Mouse (Mus musculus) MEL (cell line): ENCODE measurements around the gene Col6a5. TPM values are rescaled to one million over a fixed set of nuclear protein-coding genes. Genes with fewer than 3 reads are reported as not detected.
"Not testable (repeated sequence)": the region's sequence is repeated elsewhere in the genome, so short reads cannot be mapped to it uniquely, and the experiment has no call there.

Source experiments
- DNase-seq: peaks from one replicate; pipeline ENCODE4 v3.0.0; 2011; ENCODE audit warnings: low read depth, low spot score
- H3K27ac ChIP-seq: 2 replicates; pipeline ENCODE4 v1.5.1; 2012; ENCODE audit warnings: low read depth, mild to moderate bottlenecking, control low read depth, low read length, moderate library complexity; ENCODE audit not compliant: control insufficient read depth
- H3K27me3 ChIP-seq, 2 experiments: fragments of 150-350 bp in 1 of 2; sonication (generic) in 1 of 2; 2 replicates each; pipeline ENCODE4 v1.6.1; 2012; ENCODE audit warnings: low read length in 2 of 2, mild to moderate bottlenecking in 2 of 2, improper control_type of control experiment in 1 of 2, moderate library complexity in 1 of 2; ENCODE audit not compliant: insufficient read depth in 2 of 2, control insufficient read depth in 1 of 2
- H3K36me3 ChIP-seq, 2 experiments: 2 replicates each; pipeline ENCODE4 v1.6.1; 2012 to 2014; ENCODE audit warnings: low read length in 2 of 2, improper control_type of control experiment in 1 of 2, inconsistent platforms in 1 of 2, mild to moderate bottlenecking in 1 of 2; ENCODE audit not compliant: insufficient read depth in 2 of 2, control insufficient read depth in 1 of 2
- H3K4me1 ChIP-seq, 2 experiments: fragments of 150-350 bp in 1 of 2; sonication (generic) in 1 of 2; 2 replicates each; pipeline ENCODE4 v1.6.1; 2012; ENCODE audit warnings: low read length in 2 of 2, improper control_type of control experiment in 1 of 2, mild to moderate bottlenecking in 1 of 2; ENCODE audit not compliant: insufficient read depth in 2 of 2, control insufficient read depth in 1 of 2
- H3K4me3 ChIP-seq, 2 experiments: fragments of 150-350 bp in 1 of 2; sonication (generic) in 1 of 2; 2 replicates each; pipeline ENCODE4 v1.5.1; 2012; ENCODE audit warnings: low read depth in 2 of 2, low read length in 2 of 2, mild to moderate bottlenecking in 2 of 2, moderate library complexity in 2 of 2, control low read depth in 1 of 2, improper control_type of control experiment in 1 of 2; ENCODE audit not compliant: control insufficient read depth in 1 of 2, insufficient read depth in 1 of 2
- H3K79me2 ChIP-seq: 2 replicates; pipeline ENCODE4 v1.6.1; 2012; ENCODE audit warnings: mild to moderate bottlenecking, low read length, moderate library complexity; ENCODE audit not compliant: control insufficient read depth, poor library complexity, insufficient read depth
- H3K9ac ChIP-seq: 2 replicates; pipeline ENCODE4 v1.6.1; 2012; ENCODE audit warnings: low read depth, mild to moderate bottlenecking, control low read depth, low read length, moderate library complexity; ENCODE audit not compliant: control insufficient read depth, poor library complexity, severe bottlenecking
- H3K9me3 ChIP-seq: fragments of 150-350 bp; sonication (generic); replicated peaks from 2 replicates; pipeline ENCODE4 v1.6.1; 2012; ENCODE audit warnings: mild to moderate bottlenecking, low read length, improper control_type of control experiment, moderate library complexity; ENCODE audit not compliant: insufficient read depth
- BHLHE40 ChIP-seq: IDR thresholded peaks from 2 replicates; pipeline ENCODE4 v1.6.1; 2012; ENCODE audit warnings: low read depth, mild to moderate bottlenecking, inconsistent platforms, low read length, improper control_type of control experiment, borderline replicate concordance
- CHD1 ChIP-seq: IDR thresholded peaks from 2 replicates; pipeline ENCODE4 v1.6.1; 2012; ENCODE audit warnings: low read depth, mild to moderate bottlenecking, inconsistent platforms, low read length, improper control_type of control experiment
- CTCF ChIP-seq, 3 experiments: IDR thresholded peaks in 2 of 3; conservative IDR thresholded peaks in 1 of 3; 2 replicates each; pipeline ENCODE4 v1.5.1; 2011 to 2012; ENCODE audit warnings: low read length in 3 of 3, low read depth in 2 of 3, mild to moderate bottlenecking in 2 of 3, improper control_type of control experiment in 1 of 3, inconsistent platforms in 1 of 3, mixed read lengths in 1 of 3, moderate library complexity in 1 of 3; ENCODE audit not compliant: control insufficient read depth in 1 of 3, insufficient read depth in 1 of 3, poor library complexity in 1 of 3, severe bottlenecking in 1 of 3
- EP300 ChIP-seq, 2 experiments: IDR thresholded peaks; 2 replicates each; pipeline ENCODE4 v1.6.1; 2011; ENCODE audit warnings: improper control_type of control experiment in 2 of 2, low read length in 2 of 2, low read depth in 1 of 2, mild to moderate bottlenecking in 1 of 2
- ETS1 ChIP-seq: IDR thresholded peaks from 2 replicates; pipeline ENCODE4 v1.6.1; 2012; ENCODE audit warnings: low read depth, mild to moderate bottlenecking, inconsistent platforms, low read length, improper control_type of control experiment, moderate library complexity
- GABPA ChIP-seq: IDR thresholded peaks from 2 replicates; pipeline ENCODE4 v1.6.1; 2012; ENCODE audit warnings: low read depth, mild to moderate bottlenecking, inconsistent platforms, low read length, improper control_type of control experiment, moderate library complexity
- GATA1 ChIP-seq: IDR thresholded peaks from 2 replicates; pipeline ENCODE4 v1.6.1; 2011; ENCODE audit warnings: low read depth, low read length, improper control_type of control experiment
- HCFC1 ChIP-seq: IDR thresholded peaks from 2 replicates; pipeline ENCODE4 v1.6.1; 2012; ENCODE audit warnings: low read depth, mild to moderate bottlenecking, inconsistent platforms, low read length, improper control_type of control experiment, moderate library complexity
- JUND ChIP-seq: IDR thresholded peaks from 2 replicates; pipeline ENCODE4 v1.6.1; 2011; ENCODE audit warnings: low read depth, mild to moderate bottlenecking, improper control_type of control experiment, low read length
- MAFK ChIP-seq: IDR thresholded peaks from 2 replicates; pipeline ENCODE4 v1.6.1; 2011; ENCODE audit warnings: low read depth, mild to moderate bottlenecking, low read length, improper control_type of control experiment, borderline replicate concordance
- MAZ ChIP-seq: IDR thresholded peaks from 2 replicates; pipeline ENCODE4 v1.6.1; 2012; ENCODE audit warnings: low read depth, mild to moderate bottlenecking, inconsistent platforms, low read length, improper control_type of control experiment
- MXI1 ChIP-seq: IDR thresholded peaks from 2 replicates; pipeline ENCODE4 v1.6.1; 2011; ENCODE audit warnings: mild to moderate bottlenecking, low read depth, low read length, improper control_type of control experiment
- MYB ChIP-seq: IDR thresholded peaks from 2 replicates; pipeline ENCODE4 v1.6.1; 2011; ENCODE audit warnings: mild to moderate bottlenecking, low read depth, low read length, improper control_type of control experiment
- MYC ChIP-seq: IDR thresholded peaks from 2 replicates; pipeline ENCODE4 v1.6.1; 2011; ENCODE audit warnings: low read depth, mild to moderate bottlenecking, low read length, improper control_type of control experiment, moderate library complexity
- NRF1 ChIP-seq: IDR thresholded peaks from 2 replicates; pipeline ENCODE4 v1.6.1; 2014; ENCODE audit warnings: low read depth, mild to moderate bottlenecking, inconsistent platforms, low read length, improper control_type of control experiment, moderate library complexity; ENCODE audit not compliant: poor library complexity, insufficient read depth, severe bottlenecking
- POLR2A ChIP-seq, 2 experiments: IDR thresholded peaks; 2 replicates each; pipeline ENCODE4 v1.6.1; 2011 to 2012; ENCODE audit warnings: low read length in 2 of 2, mild to moderate bottlenecking in 2 of 2, control low read depth in 1 of 2, improper control_type of control experiment in 1 of 2, low read depth in 1 of 2, moderate library complexity in 1 of 2; ENCODE audit not compliant: control insufficient read depth in 1 of 2, insufficient read depth in 1 of 2, poor library complexity in 1 of 2
- RAD21 ChIP-seq: IDR thresholded peaks from 2 replicates; pipeline ENCODE4 v1.6.1; 2011; ENCODE audit warnings: mild to moderate bottlenecking, low read depth, low read length, improper control_type of control experiment
- RCOR1 ChIP-seq: IDR thresholded peaks from 2 replicates; pipeline ENCODE4 v1.6.1; 2012; ENCODE audit warnings: low read depth, mild to moderate bottlenecking, inconsistent platforms, low read length, improper control_type of control experiment
- SMC3 ChIP-seq: IDR thresholded peaks from 2 replicates; pipeline ENCODE4 v1.6.1; 2011; ENCODE audit warnings: low read depth, low read length, improper control_type of control experiment
- TAL1 ChIP-seq: IDR thresholded peaks from 2 replicates; pipeline ENCODE4 v1.6.1; 2012; ENCODE audit warnings: mild to moderate bottlenecking, inconsistent platforms, low read length, moderate library complexity, mixed read lengths
- TCF12 ChIP-seq: IDR thresholded peaks from 2 replicates; pipeline ENCODE4 v1.6.1; 2014; ENCODE audit warnings: low read depth, mild to moderate bottlenecking, inconsistent platforms, low read length, improper control_type of control experiment, moderate library complexity
- UBTF ChIP-seq: IDR thresholded peaks from 2 replicates; pipeline ENCODE4 v1.6.1; 2012; ENCODE audit warnings: low read depth, mild to moderate bottlenecking, inconsistent platforms, low read length, improper control_type of control experiment, moderate library complexity, borderline replicate concordance; ENCODE audit not compliant: insufficient read depth
- ZC3H11A ChIP-seq: IDR thresholded peaks from 2 replicates; pipeline ENCODE4 v1.6.1; 2012; ENCODE audit warnings: low read depth, mild to moderate bottlenecking, inconsistent platforms, low read length, improper control_type of control experiment
- ZNF384 ChIP-seq: IDR thresholded peaks from 2 replicates; pipeline ENCODE4 v1.6.1; 2012; ENCODE audit warnings: low read depth, mild to moderate bottlenecking, inconsistent platforms, low read length, improper control_type of control experiment
- polyA plus RNA-seq, 2 experiments: library from polyadenylated mRNA; stranded (reverse) in 1 of 2; unstranded in 1 of 2; fragments of >175 nt in 1 of 2; fragments of >200 nt in 1 of 2; gene quantifications; 2 replicates each; pipeline versions ENCODE4 v1.2.1 to v1.2.4; 2012; ENCODE audit warnings: low replicate concordance in 2 of 2, low read depth in 1 of 2; ENCODE audit not compliant: insufficient read length in 2 of 2, insufficient read depth in 1 of 2, missing spikeins in 1 of 2
- total RNA-seq: library from RNA; depleted of rRNA; stranded (reverse); fragments of 300-350 nt; gene quantifications from 2 replicates; pipeline ENCODE4 v1.2.3, GENCODE M21; 2012

Col6a5 gene
- total and polyA plus RNA-seq, 3 experiments, result not detected

- no peaks in the 10 kb centered on the region for H3K36me3 ChIP-seq
- H3K9me3 ChIP-seq, result no peaks in the 10 kb centered on the region
- H3K4me1 ChIP-seq, result no peaks in the 10 kb centered on the region
- H3K79me2 ChIP-seq, result no peaks in the 10 kb centered on the region
- TF ChIP-seq TCF12 (no peak), TAL1 (no peak), ETS1 (no peak), HCFC1 (no peak), MYB (no peak), RCOR1 (no peak)
- TF ChIP-seq, all 39 proteins: peak for 0
- Histone ChIP-seq H3K9ac (no peak overlapping the region), H3K27ac (no peak overlapping the region), H3K4me3 (no peak overlapping the region), H3K27me3 (no peaks in the 10 kb centered on the region)
- DNase-seq, result no peak
Measured at GRCm38 (mm10) chr9:105848396-105848795, 112.0 kb downstream of the Col6a5 start.

- Histone ChIP-seq H3K4me1 (no peaks in the 10 kb centered on the region), H3K9me3 (no peaks in the 10 kb centered on the region), H3K79me2 (no peaks in the 10 kb centered on the region), H3K36me3 (no peaks in the 10 kb centered on the region), H3K4me3 (no peak overlapping the region), H3K27me3 (no peaks in the 10 kb centered on the region), H3K9ac (no peak overlapping the region), H3K27ac (no peak overlapping the region)
- no peak for TF ChIP-seq MAFK
- TF ChIP-seq EP300 (IDR thresholded peaks at IDR 0.05; ENCODE audit: low read depth in 1 of 2, low read length in 2 of 2), result no peak
- no peak for TF ChIP-seq BHLHE40
- TF ChIP-seq GABPA, result no peak
- TF ChIP-seq RAD21, result no peak
- TF ChIP-seq MAZ, result no peak
- TF ChIP-seq CTCF (IDR thresholded peaks at IDR 0.05 in 2 of 3, conservative IDR thresholded peaks at IDR 0.05 in 1 of 3; ENCODE audit: control insufficient read depth in 1 of 3, insufficient read depth in 1 of 3, low read depth in 2 of 3, low read length in 3 of 3, poor library complexity in 1 of 3, severe bottlenecking in 1 of 3), result no peak
- TF ChIP-seq ETS1, result no peak
- TF ChIP-seq CHD1, result no peak
- no peak for TF ChIP-seq GATA1
- TF ChIP-seq ZC3H11A, result no peak
- TF ChIP-seq ZNF384, result no peak
- no peak for TF ChIP-seq NRF1
- no peak for TF ChIP-seq UBTF
- no peak for TF ChIP-seq MXI1
- TF ChIP-seq POLR2A (IDR thresholded peaks at IDR 0.05; ENCODE audit: control insufficient read depth in 1 of 2, insufficient read depth in 1 of 2, low read depth in 1 of 2, low read length in 2 of 2, poor library complexity in 1 of 2), result no peak
- TF ChIP-seq MYC, result no peak
- TF ChIP-seq SMC3, result no peak
- no peak for TF ChIP-seq JUND
- DNase-seq, result no peak
Measured at GRCm38 (mm10) chr9:105847261-105847660, 113.2 kb downstream of the Col6a5 start.

GRCm38 (mm10) chr9:105841386-105841785 is 119.1 kb downstream of the Col6a5 start:
- H3K4me3 ChIP-seq, H3K9ac ChIP-seq, H3K79me2 ChIP-seq, H3K9me3 ChIP-seq, DNase-seq, H3K4me1 ChIP-seq, H3K27me3 ChIP-seq, H3K36me3 ChIP-seq, H3K27ac ChIP-seq: not testable (repeated sequence)
